Mouse (Mus musculus): ENCODE measurements around the gene Brwd1. TPM values are rescaled to one million over a fixed set of nuclear protein-coding genes. Genes with fewer than 3 reads are reported as not detected.

Gene Brwd1
- polyA plus RNA-seq, 1 experiment = 0.08 TPM

DNA sequence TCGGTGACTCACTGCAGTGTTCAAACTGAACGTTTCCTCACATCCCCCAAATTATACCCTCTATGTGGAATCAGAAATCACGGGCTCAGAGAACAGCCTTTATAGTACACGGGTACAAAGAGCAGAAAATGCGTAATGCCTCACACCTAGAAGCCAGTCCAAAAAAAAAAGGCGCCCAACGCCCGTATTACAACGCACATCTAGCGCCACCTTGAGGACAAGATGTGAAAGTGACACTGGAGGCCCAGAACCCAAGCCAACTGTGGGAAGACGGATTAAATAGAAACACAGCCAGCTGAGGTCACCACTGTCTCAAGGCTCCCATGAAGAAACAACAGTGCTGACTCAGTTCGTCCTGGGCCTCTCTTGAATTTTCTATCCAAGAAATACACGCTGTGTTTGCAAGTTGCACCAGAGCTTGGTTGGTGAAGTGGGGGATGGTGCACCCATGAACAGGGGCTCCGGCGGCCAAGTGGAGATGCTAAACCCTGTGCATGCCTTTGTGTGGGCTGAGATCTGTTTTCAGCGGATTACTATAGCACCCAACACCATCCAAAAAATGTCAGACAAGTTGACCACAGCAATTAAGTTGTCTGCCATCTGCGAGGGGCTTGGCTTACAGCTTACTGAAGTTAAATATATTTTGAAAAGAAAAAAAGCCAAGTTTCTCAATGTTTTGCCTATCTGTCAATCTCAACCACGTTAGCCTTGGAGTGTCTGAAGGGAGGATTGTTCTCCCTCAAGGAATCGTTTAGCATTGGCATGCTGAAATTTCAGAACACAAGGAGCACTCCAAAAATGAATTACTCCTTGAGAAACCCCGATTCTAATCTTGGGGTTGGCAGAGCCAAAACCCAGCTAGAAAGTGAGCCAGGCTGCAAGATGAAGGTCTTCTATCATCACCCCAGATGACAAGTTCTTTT lies 136.7 kb downstream of the Brwd1 start:
- no peak overlapping the region for H3K4me3 ChIP-seq (replicated peaks)
- H3K9me3 ChIP-seq (ENCODE audit: control insufficient read depth, low read length) = peaks cover 6% of the 10 kb centered on the region; the same call in 1 of the 2 replicates
- no peaks in the 10 kb centered on the region for H3K36me3 ChIP-seq (ENCODE audit: control insufficient read depth)
- no peaks in the 10 kb centered on the region for H3K4me1 ChIP-seq (ENCODE audit: control insufficient read depth)
- no peaks in the 10 kb centered on the region for H3K27me3 ChIP-seq (ENCODE audit: control insufficient read depth)
- no peak for TF ChIP-seq GATA1 (IDR thresholded peaks at IDR 0.05; ENCODE audit: low read length)
- TF ChIP-seq TAL1 (IDR thresholded peaks at IDR 0.05; ENCODE audit: low read length) = no peak

DNA sequence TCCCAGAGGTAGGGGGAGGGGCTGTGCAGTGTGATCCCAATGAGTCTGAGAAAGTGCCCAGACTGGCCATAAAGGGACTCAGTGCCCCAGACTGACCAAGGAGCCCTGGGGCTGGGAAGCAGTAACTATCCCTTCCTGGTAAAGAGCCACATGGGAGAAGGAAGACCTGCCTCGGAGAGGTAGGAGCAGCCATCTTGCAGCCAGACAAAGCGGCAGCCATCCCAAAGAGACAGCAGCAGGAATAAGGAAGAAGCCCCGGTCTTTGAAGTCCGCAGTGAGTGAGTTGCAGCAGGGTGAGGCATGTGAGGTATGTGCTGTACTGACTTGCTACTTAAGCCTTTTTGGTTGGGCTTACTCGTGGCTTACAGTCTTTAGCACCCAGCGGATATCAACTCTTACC lies 139.1 kb downstream of the Brwd1 start:
- Histone ChIP-seq H3K4me1 (ENCODE audit: control insufficient read depth) (no peaks in the 10 kb centered on the region), H3K9me3 (ENCODE audit: control insufficient read depth, low read length) (peaks cover 9% of the 10 kb centered on the region; the same call in 1 of the 2 replicates), H3K36me3 (ENCODE audit: control insufficient read depth) (no peaks in the 10 kb centered on the region), H3K4me3 (replicated peaks) (no peak overlapping the region), H3K27me3 (ENCODE audit: control insufficient read depth) (no peaks in the 10 kb centered on the region)
- TF ChIP-seq TAL1 (IDR thresholded peaks at IDR 0.05; ENCODE audit: low read length) = no peak
- TF ChIP-seq GATA1 (IDR thresholded peaks at IDR 0.05; ENCODE audit: low read length) = no peak

Other genes with a start within 250 kb of the Brwd1 start
- 1.4 and 1.6 TPM in 2 replicates for gene Psmg1, start 91.6 kb downstream of the Brwd1 start, polyA plus RNA-seq (2012)
- 7.3 and 8.2 TPM in 2 replicates for gene Hmgn1, start 45.2 kb upstream of the Brwd1 start, polyA plus RNA-seq (2012)
- 0.04 and 0.07 TPM in 2 replicates for gene Wrb, start 62.9 kb upstream of the Brwd1 start, polyA plus RNA-seq (2012)
- gene Lca5l, start 109.7 kb upstream of the Brwd1 start, polyA plus RNA-seq (2012) = not detected in 2 replicates
- not detected in 2 replicates for gene Sh3bgr, start 117.9 kb upstream of the Brwd1 start, polyA plus RNA-seq (2012)
- not detected in 2 replicates for gene B3galt5, start 153.3 kb upstream of the Brwd1 start, polyA plus RNA-seq (2012)